Mouse (Mus musculus) c-Kit-positive CD71-positive TER-119-negative erythroid progenitor cells, embryonic 14.5 days (primary cell): ENCODE measurements around the gene Tuba1a.
A peak's percentile ranks its signal among the peaks of the same experiment; 100 is the strongest.
"Not testable (repeated sequence)": the region's sequence is repeated elsewhere in the genome, so short reads cannot be mapped to it uniquely, and the experiment has no call there.

Experiments used
- DNase-seq: peaks from one replicate; pipeline ENCODE4 v3.0.0-alpha.2; 2013; ENCODE audit warnings: low read depth

The Tuba1a gene

GRCm38 (mm10) chr15:98985240-98985981, 31.9 kb upstream of the Tuba1a start:
- peak; percentile 72 for DNase-seq

GRCm38 (mm10) chr15:98984681-98985080, 31.2 kb upstream of the Tuba1a start:
- DNase-seq = no peak

GRCm38 (mm10) chr15:98983431-98984081, 30.1 kb upstream of the Tuba1a start:
- DNase-seq = no peak

GRCm38 (mm10) chr15:98982100-98982499, 28.6 kb upstream of the Tuba1a start:
- DNase-seq = no peak

- DNase-seq = no peak
Measured at GRCm38 (mm10) chr15:98980012-98980614, 26.6 kb upstream of the Tuba1a start.

- DNase-seq = no peak
Measured at GRCm38 (mm10) chr15:98978409-98979172, 25.1 kb upstream of the Tuba1a start.

- DNase-seq = no peak
Measured at GRCm38 (mm10) chr15:98977759-98978408, 24.4 kb upstream of the Tuba1a start.

GRCm38 (mm10) chr15:98976763-98977758, 23.6 kb upstream of the Tuba1a start:
- DNase-seq = no peak

GRCm38 (mm10) chr15:98973015-98973614, 19.6 kb upstream of the Tuba1a start:
- no peak for DNase-seq

- not testable (repeated sequence) for DNase-seq
Measured at GRCm38 (mm10) chr15:98971576-98972320, 18.2 kb upstream of the Tuba1a start.

- DNase-seq = no peak
Measured at GRCm38 (mm10) chr15:98971111-98971510, 17.6 kb upstream of the Tuba1a start.

GRCm38 (mm10) chr15:98969372-98970101, 16.0 kb upstream of the Tuba1a start:
- DNase-seq = no peak

- DNase-seq = no peak
Measured at GRCm38 (mm10) chr15:98968701-98969371, 15.3 kb upstream of the Tuba1a start.

- DNase-seq = no peak
Measured at GRCm38 (mm10) chr15:98959531-98959930, 6.0 kb upstream of the Tuba1a start.

GRCm38 (mm10) chr15:98958901-98959420, 5.5 kb upstream of the Tuba1a start:
- no peak for DNase-seq

GRCm38 (mm10) chr15:98957475-98957874, 4.0 kb upstream of the Tuba1a start:
- DNase-seq = no peak

- DNase-seq = no peak
Measured at GRCm38 (mm10) chr15:98956000-98956399, 2.5 kb upstream of the Tuba1a start.

- no peak for DNase-seq
Measured at GRCm38 (mm10) chr15:98955324-98955723, 1.8 kb upstream of the Tuba1a start.
